Mouse (Mus musculus) liver, postnatal 0 days (tissue): ENCODE results near the gene Fam20b.

Experiments used
- CTCF ChIP-seq: sonication (generic); IDR thresholded peaks from 2 replicates; pipeline ENCODE4 v1.5.1; 2016; ENCODE audit warnings: antibody characterized with exemption, low read depth
- EP300 ChIP-seq: IDR thresholded peaks from 2 replicates; pipeline ENCODE4 v1.6.1; 2016; ENCODE audit warnings: antibody characterized with exemption, low read depth, mild to moderate bottlenecking

- TF ChIP-seq CTCF, result no peak
- TF ChIP-seq EP300, result no peak
Observed at GRCm38 (mm10) chr1:156629984-156630383, 88.9 kb downstream of the Fam20b start.
